Mouse (Mus musculus): ENCODE data around the gene Taar7a.

The Taar7a gene

GRCm38 (mm10) chr10:23942465-23942864 is 50.8 kb downstream of the Taar7a start:
- no peak for DNase-seq
